Mouse (Mus musculus) retina, adult 2 months (tissue): ENCODE measurements around the gene Gemin6.
"Not testable (repeated sequence)": the region's sequence is repeated elsewhere in the genome, so short reads cannot be mapped to it uniquely, and the experiment has no call there.

Source experiments
- DNase-seq: peaks from one replicate; pipeline ENCODE4 v3.0.0-alpha.2; 2012; ENCODE audit warnings: low read depth, low spot score

Gene Gemin6

DNA sequence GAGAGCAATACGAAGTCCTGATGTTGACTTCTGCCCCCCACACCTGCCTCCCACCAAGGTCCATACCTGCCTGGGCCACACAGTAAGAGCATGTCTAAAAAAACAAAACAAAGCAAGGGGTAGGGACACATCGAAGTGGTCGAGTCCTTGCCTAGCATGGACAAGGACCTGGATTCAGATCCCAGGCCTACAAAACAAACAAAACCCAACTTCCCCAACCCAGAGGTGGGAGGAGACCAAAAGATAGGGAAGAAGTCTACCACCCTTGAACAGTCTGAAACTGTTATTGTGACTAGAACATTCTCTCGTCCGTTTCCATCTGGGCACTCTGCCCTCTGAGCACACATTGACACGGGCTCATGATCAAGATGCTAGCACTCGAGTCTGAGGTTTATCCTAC lies 10.1 kb downstream of the Gemin6 start:
- DNase-seq = no peak

GRCm38 (mm10) chr17:80235477-80235876 lies 11.2 kb downstream of the Gemin6 start:
- DNase-seq = no peak

DNA sequence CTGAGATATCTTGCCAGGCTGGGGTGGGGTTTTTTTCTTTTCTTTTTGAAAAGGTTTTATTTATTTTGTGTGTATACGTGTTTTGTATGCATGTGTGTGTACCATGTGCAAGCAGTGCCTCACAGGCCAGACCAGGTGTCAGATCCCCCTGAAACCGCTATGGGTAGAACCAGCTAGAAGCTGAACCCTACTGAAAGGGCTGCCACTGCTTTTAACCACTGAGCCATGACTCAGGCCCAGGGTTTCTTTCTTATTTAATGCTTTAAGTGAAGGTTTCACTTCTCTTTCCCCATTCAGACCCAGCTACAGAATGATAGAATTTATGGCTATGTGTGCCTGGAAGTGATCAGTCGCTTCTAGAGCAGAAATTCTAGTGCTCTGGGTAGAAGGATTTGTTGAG lies 12.6 kb downstream of the Gemin6 start:
- no peak for DNase-seq

- no peak for DNase-seq
Observed at GRCm38 (mm10) chr17:80237475-80237874, 13.2 kb downstream of the Gemin6 start.

- no peak for DNase-seq
Observed at GRCm38 (mm10) chr17:80241594-80241993, 17.4 kb downstream of the Gemin6 start.

- DNase-seq = no peak
Observed at GRCm38 (mm10) chr17:80243116-80243515, 18.9 kb downstream of the Gemin6 start.

GRCm38 (mm10) chr17:80252757-80253525 lies 28.7 kb downstream of the Gemin6 start:
- DNase-seq = no peak

- DNase-seq = no peak
Observed at GRCm38 (mm10) chr17:80254421-80254820, 30.2 kb downstream of the Gemin6 start.

DNA sequence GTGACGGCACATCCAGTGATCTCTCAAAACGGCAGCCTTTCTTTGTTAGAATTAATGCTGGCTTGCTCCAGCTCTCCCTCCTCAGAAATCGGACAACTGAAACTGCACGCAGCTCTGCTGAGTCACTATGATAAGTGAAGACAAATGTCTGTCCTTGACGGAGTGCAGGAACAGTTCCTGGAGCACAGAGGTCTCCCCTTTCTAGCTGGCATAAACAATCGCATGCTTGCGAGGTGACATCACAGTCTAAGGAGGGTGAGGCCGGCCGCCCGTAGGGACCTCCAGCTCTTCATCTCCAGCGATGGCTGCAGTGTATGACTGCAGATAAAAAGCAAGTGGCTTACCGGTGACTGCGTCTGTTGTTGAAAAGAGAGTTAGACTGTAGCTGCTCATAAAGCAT lies 31.0 kb downstream of the Gemin6 start:
- DNase-seq = no peak

DNA sequence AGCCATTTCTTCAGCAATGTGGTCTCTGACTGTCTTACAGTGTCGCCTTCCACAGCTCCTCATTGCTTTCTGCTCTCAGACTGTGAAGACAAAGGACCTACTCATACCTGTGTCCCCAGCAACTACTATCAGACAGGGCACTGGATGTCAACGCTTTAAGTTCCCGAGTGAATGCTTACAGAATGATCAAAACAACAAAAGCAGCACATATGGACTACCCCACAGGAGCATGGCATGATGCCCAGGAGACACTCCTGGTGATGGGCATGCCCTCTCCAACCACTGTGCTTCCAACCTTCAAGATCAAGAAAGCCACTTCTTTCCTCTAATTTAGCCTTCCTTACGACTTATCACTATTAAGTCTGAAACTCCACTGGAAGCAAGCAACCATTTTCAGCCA lies 42.8 kb downstream of the Gemin6 start:
- DNase-seq = no peak

GRCm38 (mm10) chr17:80268151-80268550 lies 43.9 kb downstream of the Gemin6 start:
- DNase-seq = no peak

DNA sequence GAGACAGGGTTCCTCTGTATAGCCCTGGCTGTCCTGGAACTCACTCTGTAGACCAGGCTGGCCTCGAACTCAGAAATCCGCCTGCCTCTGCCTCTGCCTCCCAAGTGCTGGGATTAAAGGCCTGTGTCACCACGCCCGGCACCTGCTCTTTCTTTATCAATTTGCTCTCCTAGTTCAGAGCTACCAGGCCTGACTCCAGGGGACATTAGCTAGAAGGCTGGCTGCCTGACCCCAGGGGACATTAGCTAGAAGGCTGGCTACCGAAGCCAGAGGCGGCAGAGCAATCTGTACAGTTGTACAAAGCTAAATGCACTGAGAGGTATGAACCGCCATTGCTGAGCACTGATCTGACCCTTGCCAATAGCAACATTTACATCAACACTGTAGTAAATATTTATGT lies 46.4 kb downstream of the Gemin6 start:
- not testable (repeated sequence) for DNase-seq
